Comparison of ENCODE assay signal across 22 mouse cellular contexts in genomic region chr15:80688536-80688935, GRCm38 (mm10). TPM values are rescaled to one million over a fixed set of nuclear protein-coding genes. Genes with fewer than 3 reads are reported as not detected.
DNase-seq lines count a peak whose midpoint lies in the region; ATAC-seq and TF ChIP-seq lines count a peak whose summit lies in the region.
"Had no signal": no experiment of that assay in that cellular context is flagged by ENCODE, and none has a peak within 500 bp of the region (broad histone marks: within the 10 kb centered on the region; RNA-seq: fewer than 3 reads in every experiment).

No protein-coding gene starts in this region.

- peaks cover 21% of the 10 kb centered on the region for H3K4me1 ChIP-seq in liver, embryonic 13.5 days (replicated peaks)
- H3K4me1 ChIP-seq in liver, embryonic 11.5 days (replicated peaks; ENCODE audit: control insufficient read depth, insufficient read depth, low read length), result no peaks in the 10 kb centered on the region
- H3K4me1 ChIP-seq in MEL (ENCODE audit: control insufficient read depth in 1 of 2, insufficient read depth in 2 of 2, low read length in 2 of 2), result peaks cover 2 to 9% of the 10 kb centered on the region in 2 experiments; a peak in 3 of 4 replicates
- H3K4me1 ChIP-seq in liver, embryonic 15.5 days (replicated peaks), result peaks cover 30% of the 10 kb centered on the region
- H3K4me1 ChIP-seq in limb, embryonic 10.5 days, result peaks cover 16% of the 10 kb centered on the region; the same call in 1 of the 2 replicates

- H3K9ac ChIP-seq in liver, embryonic 13.5 days, result no peak overlapping the region
- H3K9ac ChIP-seq in liver, embryonic 11.5 days (ENCODE audit: low read depth, low read length), result no peak overlapping the region
- H3K9ac ChIP-seq in MEL (ENCODE audit: control insufficient read depth, low read depth, low read length, poor library complexity, severe bottlenecking), result no peak overlapping the region
- H3K9ac ChIP-seq in liver, embryonic 15.5 days, result no peak overlapping the region
- H3K9ac ChIP-seq: embryonic facial prominence, embryonic 15.5 days; heart, embryonic 13.5 days; hindbrain, embryonic 12.5 days had no signal

- ATAC-seq in liver, embryonic 13.5 days (ENCODE audit: low read depth), result peak; percentile 50; the same call in 1 of the 2 replicates
- ATAC-seq in liver, embryonic 11.5 days (replicated peaks; ENCODE audit: low FRiP score), result no peak; the same call in 1 of the 2 replicates
- ATAC-seq in liver, embryonic 15.5 days (ENCODE audit: insufficient read depth), result peak; percentile 36; the same call in 1 of the 2 replicates
- ATAC-seq in activated CD4-positive, CD25-positive, alpha-beta regulatory T cell, adult 4 months, result no peak
- ATAC-seq: forebrain, embryonic 14.5 days had no signal

- 18% methylated on average over 7 of the region's 7 CpGs for WGBS in liver, embryonic 13.5 days (ENCODE audit: insufficient replicate concordance)
- WGBS in liver, embryonic 11.5 days, result 31% methylated on average over 7 of the region's 7 CpGs
- WGBS in liver, embryonic 15.5 days (ENCODE audit: insufficient replicate concordance), result 18% methylated on average over 7 of the region's 7 CpGs
- WGBS in limb, embryonic 10.5 days, result 83% methylated on average over 7 of the region's 7 CpGs

- no peaks in the 10 kb centered on the region for H3K9me3 ChIP-seq in liver, embryonic 13.5 days (replicated peaks)
- no peaks in the 10 kb centered on the region for H3K9me3 ChIP-seq in liver, embryonic 11.5 days (ENCODE audit: control insufficient read depth, low read length)
- no peaks in the 10 kb centered on the region for H3K9me3 ChIP-seq in MEL (replicated peaks; ENCODE audit: insufficient read depth, low read length)
- no peaks in the 10 kb centered on the region for H3K9me3 ChIP-seq in liver, embryonic 15.5 days (replicated peaks)
- H3K9me3 ChIP-seq in limb, embryonic 10.5 days (replicated peaks), result no peaks in the 10 kb centered on the region
- H3K9me3 ChIP-seq: embryonic facial prominence, embryonic 15.5 days; forebrain, embryonic 10.5 days; heart, embryonic 13.5 days; hindbrain, embryonic 12.5 days had no signal

- peaks cover 55% of the 10 kb centered on the region for H3K27me3 ChIP-seq in liver, embryonic 13.5 days
- H3K27me3 ChIP-seq in liver, embryonic 11.5 days (replicated peaks; ENCODE audit: control insufficient read depth, insufficient read depth, low read length), result peaks cover 26% of the 10 kb centered on the region
- peaks cover 0 to 9% of the 10 kb centered on the region in 2 experiments; a peak in 3 of 4 replicates for H3K27me3 ChIP-seq in MEL (ENCODE audit: control insufficient read depth in 1 of 2, insufficient read depth in 2 of 2, low read length in 2 of 2)
- peaks cover 31% of the 10 kb centered on the region for H3K27me3 ChIP-seq in liver, embryonic 15.5 days
- peaks cover 22% of the 10 kb centered on the region for H3K27me3 ChIP-seq in limb, embryonic 10.5 days (ENCODE audit: low read depth, poor library complexity, severe bottlenecking)
- H3K27me3 ChIP-seq: embryonic facial prominence, embryonic 15.5 days had no signal

- H3K4me3 ChIP-seq in liver, embryonic 13.5 days (replicated peaks), result no peak overlapping the region
- H3K4me3 ChIP-seq in liver, embryonic 11.5 days (ENCODE audit: low read depth, low read length), result no peak overlapping the region
- no peak overlapping the region for H3K4me3 ChIP-seq in MEL (ENCODE audit: control insufficient read depth in 1 of 2, insufficient read depth in 1 of 2, low read depth in 2 of 2, low read length in 2 of 2)
- no peak overlapping the region for H3K4me3 ChIP-seq in liver, embryonic 15.5 days (replicated peaks)
- H3K4me3 ChIP-seq in limb, embryonic 10.5 days, result no peak overlapping the region
- H3K4me3 ChIP-seq: embryonic facial prominence, embryonic 15.5 days; erythroblast, embryonic 14.5 days; forebrain, embryonic 10.5 days; heart, embryonic 13.5 days; hindbrain, embryonic 12.5 days had no signal

- H3K27ac ChIP-seq in liver, embryonic 13.5 days, result no peak overlapping the region
- no peak overlapping the region for H3K27ac ChIP-seq in liver, embryonic 11.5 days (ENCODE audit: low read depth, low read length)
- no peak overlapping the region for H3K27ac ChIP-seq in MEL (ENCODE audit: control insufficient read depth, low read depth, low read length)
- no peak overlapping the region for H3K27ac ChIP-seq in liver, embryonic 15.5 days (replicated peaks)
- no peak overlapping the region for H3K27ac ChIP-seq in limb, embryonic 10.5 days
- H3K27ac ChIP-seq: embryonic facial prominence, embryonic 15.5 days; forebrain, embryonic 10.5 days; heart, embryonic 13.5 days; hindbrain, embryonic 12.5 days had no signal

- peak; percentile 56 to 72 for TF ChIP-seq EP300 in MEL (IDR thresholded peaks at IDR 0.05; ENCODE audit: low read depth in 1 of 2, low read length in 2 of 2)

- H3K36me3 ChIP-seq in liver, embryonic 13.5 days, result no peaks in the 10 kb centered on the region
- no peaks in the 10 kb centered on the region for H3K36me3 ChIP-seq in liver, embryonic 11.5 days (ENCODE audit: control insufficient read depth, insufficient read depth, low read length)
- peaks cover 0 to 7% of the 10 kb centered on the region in 2 experiments; a peak in 2 of 4 replicates for H3K36me3 ChIP-seq in MEL (ENCODE audit: control insufficient read depth in 1 of 2, insufficient read depth in 2 of 2, low read length in 2 of 2)
- no peaks in the 10 kb centered on the region for H3K36me3 ChIP-seq in liver, embryonic 15.5 days (replicated peaks)
- H3K36me3 ChIP-seq in limb, embryonic 10.5 days, result no peaks in the 10 kb centered on the region
- H3K36me3 ChIP-seq: embryonic facial prominence, embryonic 15.5 days; forebrain, embryonic 10.5 days; heart, embryonic 13.5 days; hindbrain, embryonic 12.5 days had no signal

- no peak for TF ChIP-seq CTCF in MEL (IDR thresholded peaks at IDR 0.05 in 2 of 3, conservative IDR thresholded peaks at IDR 0.05 in 1 of 3; ENCODE audit: control insufficient read depth in 1 of 3, insufficient read depth in 1 of 3, low read depth in 2 of 3, low read length in 3 of 3, poor library complexity in 1 of 3, severe bottlenecking in 1 of 3)

- no peak for TF ChIP-seq RAD21 in MEL (IDR thresholded peaks at IDR 0.05; ENCODE audit: low read depth, low read length)

- TF ChIP-seq POLR2A in MEL (IDR thresholded peaks at IDR 0.05; ENCODE audit: control insufficient read depth in 1 of 2, insufficient read depth in 1 of 2, low read depth in 1 of 2, low read length in 2 of 2, poor library complexity in 1 of 2), result no peak

- H3K4me2 ChIP-seq in liver, embryonic 13.5 days, result no peak overlapping the region
- no peak overlapping the region for H3K4me2 ChIP-seq in liver, embryonic 11.5 days
- H3K4me2 ChIP-seq in liver, embryonic 15.5 days, result no peak overlapping the region
- H3K4me2 ChIP-seq: embryonic facial prominence, embryonic 15.5 days; heart, embryonic 13.5 days; hindbrain, embryonic 12.5 days had no signal

- H3K79me2 ChIP-seq in MEL (ENCODE audit: control insufficient read depth, insufficient read depth, low read length, poor library complexity), result no peaks in the 10 kb centered on the region

- DNase-seq in liver, embryonic 13.5 days, result no peak
- no peak for DNase-seq in liver, embryonic 11.5 days (ENCODE audit: low spot score)
- peak; percentile 29 for DNase-seq in MEL (ENCODE audit: low read depth, low spot score)
- DNase-seq in limb, embryonic 10.5 days (ENCODE audit: low spot score), result no peak
- DNase-seq in adrenal gland, postnatal 10 days, result no peak
- DNase-seq: adrenal gland, adult 8-10 months; cerebellum, adult 11 months; cerebellum, adult 8-10 months; cerebellum, postnatal 14 days; embryo, embryonic 11 days; gastrocnemius, postnatal 36 days; heart, adult 11 months; heart, postnatal 36 days had no signal

TF ChIP-seq in MEL, 35 proteins besides CTCF, POLR2A, EP300 and RAD21 (continues in another document):
- TF ChIP-seq ETS1 (IDR thresholded peaks at IDR 0.05; ENCODE audit: low read depth, low read length) (0 out of 2 replicates have a peak, but pooled peaks have one; percentile 35), ZNF384 (IDR thresholded peaks at IDR 0.05; ENCODE audit: low read depth, low read length) (no peak), TCF12 (IDR thresholded peaks at IDR 0.05; ENCODE audit: low read depth, low read length) (peak; percentile 71; the same call in 1 of the 2 replicates), MYC (IDR thresholded peaks at IDR 0.05; ENCODE audit: low read depth, low read length) (no peak), CHD2 (IDR thresholded peaks at IDR 0.05; ENCODE audit: low read length) (no peak), ZKSCAN1 (IDR thresholded peaks at IDR 0.05; ENCODE audit: low read depth, low read length) (no peak), ZC3H11A (IDR thresholded peaks at IDR 0.05; ENCODE audit: low read depth, low read length) (no peak), USF1 (IDR thresholded peaks at IDR 0.05; ENCODE audit: low read depth, low read length) (peak; percentile 25; the same call in 1 of the 2 replicates), GATA1 (IDR thresholded peaks at IDR 0.05; ENCODE audit: low read depth, low read length) (peak; percentile 62), E2F4 (IDR thresholded peaks at IDR 0.05; ENCODE audit: borderline replicate concordance, low read depth, low read length) (no peak)

RNA-seq across cellular contexts. Expression of gene Fam83f, which starts 16.9 kb away (rescaled TPM):
- polyA plus RNA-seq in liver, embryonic 13.5 days (2015; fragmentation: Nextera tagmentation; extraction: Ambion mirVana), result 0.73 and 0.83 TPM in 2 replicates
- 0.34 and 0.61 TPM in 2 replicates for polyA plus RNA-seq in liver, embryonic 11.5 days (2014; fragmentation: Nextera tagmentation; extraction: Ambion mirVana)
- not detected in 2 replicates for total RNA-seq in MEL (2012; rRNA removed)
- not detected for polyA plus RNA-seq in MEL (2012; ENCODE audit: insufficient read depth in 1 of 2, insufficient read length in 2 of 2, low read depth in 1 of 2, low replicate concordance in 2 of 2, missing spikeins in 1 of 2)
- 3.7 and 5.0 TPM in 2 replicates for polyA plus RNA-seq in liver, embryonic 15.5 days (2015; fragmentation: Nextera tagmentation; extraction: Ambion mirVana)
- polyA plus RNA-seq in limb, embryonic 10.5 days (2016; fragmentation: Nextera tagmentation; extraction: Ambion mirVana), result 0.98 and 1.2 TPM in 2 replicates
- total RNA-seq in adrenal gland, postnatal 10 days (2021), result 1 to 10 TPM; 1.5 to 2.0 TPM
- polyA plus RNA-seq in activated CD4-positive, CD25-positive, alpha-beta regulatory T cell, adult 4 months (2017; shearing (Covaris generic)), result not detected
- total RNA-seq: common myeloid progenitor, adult 5-6 weeks had no signal
- polyA plus RNA-seq: erythroblast, embryonic 14.5 days; forebrain, embryonic 14.5 days had no signal

RNA-seq across cellular contexts. Expression of gene Tnrc6b, which starts 22.6 kb away (rescaled TPM):
- polyA plus RNA-seq in liver, embryonic 13.5 days (2015; fragmentation: Nextera tagmentation; extraction: Ambion mirVana), result 18.7 and 23.6 TPM in 2 replicates
- polyA plus RNA-seq in liver, embryonic 11.5 days (2014; fragmentation: Nextera tagmentation; extraction: Ambion mirVana), result 17.7 and 18.5 TPM in 2 replicates
- total RNA-seq in MEL (2012; rRNA removed), result 8.0 and 8.2 TPM in 2 replicates
- polyA plus RNA-seq in MEL (2012; ENCODE audit: insufficient read depth in 1 of 2, insufficient read length in 2 of 2, low read depth in 1 of 2, low replicate concordance in 2 of 2, missing spikeins in 1 of 2), result 10 to 100 TPM in 1 of 2 experiments, 1 to 10 TPM in 1; 7.8 to 13.9 TPM
- polyA plus RNA-seq in liver, embryonic 15.5 days (2015; fragmentation: Nextera tagmentation; extraction: Ambion mirVana), result 18.3 and 20.8 TPM in 2 replicates
- polyA plus RNA-seq in limb, embryonic 10.5 days (2016; fragmentation: Nextera tagmentation; extraction: Ambion mirVana), result 31.0 and 40.1 TPM in 2 replicates
- total RNA-seq in adrenal gland, postnatal 10 days (2021), result 10 to 100 TPM; 44.6 to 66.8 TPM
- polyA plus RNA-seq in activated CD4-positive, CD25-positive, alpha-beta regulatory T cell, adult 4 months (2017; shearing (Covaris generic)), result 10 to 100 TPM; 35.6 to 58.6 TPM

Comparison
In these comparisons a context has a peak if more than half of its experiments do, and no peak if none do; other contexts are left out.
1. ATAC-seq: peak in liver, embryonic 13.5 days (single experiment) and liver, embryonic 15.5 days (single experiment); none in liver, embryonic 11.5 days (single experiment) and activated CD4-positive, CD25-positive, alpha-beta regulatory T cell, adult 4 months (single experiment).